Mouse (Mus musculus) frontal cortex, adult 2 months (tissue): Measurements from ENCODE around the gene Lingo1. TPM values are rescaled to one million over a fixed set of nuclear protein-coding genes. Genes with fewer than 3 reads are reported as not detected.
A peak's percentile ranks its signal among the peaks of the same experiment; 100 is the strongest.

Source experiments
- DNase-seq, 2 experiments: peaks; one replicate each; pipeline ENCODE4 v3.0.0; 2022; ENCODE audit warnings: low spot score in 1 of 2; ENCODE audit errors: extremely low spot score in 1 of 2
- polyA plus RNA-seq: library from polyadenylated mRNA; depleted of rRNA; stranded (reverse); fragments of >200 nt; gene quantifications from 2 replicates; pipeline ENCODE4 v1.2.3, GENCODE M21; 2012

The Lingo1 gene
- polyA plus RNA-seq, 1 experiment = 299 TPM

DNA sequence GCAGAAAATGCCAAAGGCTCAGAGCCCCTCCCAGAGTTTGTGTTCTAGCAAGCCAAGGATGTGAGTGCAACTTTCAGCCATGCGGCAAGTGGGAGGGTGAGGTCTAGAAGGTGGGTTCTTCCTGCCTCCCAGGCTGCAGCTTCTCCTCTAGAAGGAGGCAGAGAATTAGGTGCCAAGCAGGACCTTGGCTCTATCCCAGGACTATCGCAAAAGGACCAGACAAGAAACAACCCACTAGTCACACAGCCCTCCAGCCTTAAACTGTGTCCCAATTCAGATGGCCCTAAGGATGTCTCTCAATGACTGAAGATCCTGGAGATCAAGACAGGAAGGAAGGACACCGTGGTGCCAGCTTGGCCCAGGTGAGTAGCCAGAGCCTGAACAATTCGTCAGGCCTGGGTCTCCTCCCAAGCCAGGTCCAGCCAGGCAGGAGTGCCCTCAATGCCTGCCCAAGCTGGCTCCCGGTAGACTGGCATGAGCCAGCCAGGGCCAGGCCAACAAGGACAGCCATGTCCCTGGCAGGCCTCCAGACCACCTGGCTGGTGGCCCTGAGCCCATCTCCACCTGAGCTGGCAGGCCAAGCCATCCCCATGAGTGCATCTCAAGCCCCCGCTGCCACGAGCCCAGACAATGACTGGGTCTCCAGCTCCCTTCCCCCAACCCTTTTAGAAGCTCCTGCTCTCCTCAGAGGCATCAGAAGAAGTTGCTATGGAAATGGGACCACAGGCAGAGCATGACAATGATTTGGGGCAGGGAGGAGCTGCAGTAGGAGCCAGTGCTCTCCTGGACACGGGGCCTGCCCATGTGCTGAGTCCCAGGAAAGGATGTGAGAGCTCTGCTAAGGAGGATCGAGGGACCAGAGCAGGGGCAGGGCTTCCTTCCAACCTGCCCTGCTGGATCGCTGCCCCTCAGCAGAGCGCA lies 19.1 kb downstream of the Lingo1 start:
- DNase-seq = no peak

DNA sequence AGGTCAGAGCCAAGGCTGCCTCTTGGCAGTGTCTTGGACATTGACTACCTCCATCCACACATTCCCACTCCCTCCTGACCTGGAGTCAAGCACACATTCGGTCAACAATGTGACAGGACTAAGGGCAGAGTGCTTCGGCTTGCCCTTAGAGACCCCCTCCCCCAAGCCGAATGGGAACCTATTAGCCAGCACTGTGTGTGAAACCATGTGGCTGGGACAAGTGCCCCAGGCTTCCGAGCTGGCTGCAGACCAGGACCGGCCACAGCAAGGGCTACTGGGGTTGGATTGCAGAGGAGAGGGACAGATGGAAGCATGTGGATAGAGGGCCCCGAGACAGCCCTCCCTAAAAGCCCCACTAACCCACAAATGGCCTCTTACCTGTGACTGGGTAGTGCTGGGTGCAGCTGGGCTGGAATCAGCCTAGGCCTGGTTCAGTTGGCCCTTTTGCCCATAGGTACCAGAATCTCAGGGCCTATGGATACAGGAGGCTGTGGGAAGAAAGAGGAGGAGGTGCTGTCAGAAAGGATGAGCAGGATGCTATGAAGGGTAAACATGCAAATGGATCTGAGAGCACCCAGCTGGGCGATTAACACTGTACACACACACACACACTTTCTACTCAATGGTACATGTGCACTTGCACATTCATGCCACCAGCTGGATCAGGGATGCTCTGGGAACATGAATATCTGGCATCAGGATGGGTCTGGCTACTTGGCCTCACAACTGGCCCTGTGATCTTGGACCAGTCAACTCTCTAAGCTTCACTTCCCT lies 20.9 kb downstream of the Lingo1 start:
- DNase-seq = no peak

DNA sequence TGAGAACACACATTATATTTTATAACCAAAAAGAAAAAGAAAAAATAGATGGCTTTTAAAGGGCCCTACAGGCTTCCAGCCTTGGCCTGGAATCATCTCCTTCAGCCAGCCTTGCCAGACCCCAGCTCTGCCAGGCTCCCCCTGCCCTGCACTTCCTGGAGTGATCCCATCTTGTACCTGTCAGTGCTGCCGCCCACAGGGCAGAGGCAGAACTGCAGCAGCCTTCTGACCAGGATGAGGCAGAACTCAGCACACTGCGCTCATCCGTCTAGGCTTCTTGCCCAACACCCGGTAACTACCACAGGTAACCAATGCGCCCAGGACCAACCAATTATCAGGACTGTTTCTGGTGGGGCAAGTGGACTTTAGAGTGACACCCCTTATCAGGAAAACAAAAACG lies 22.0 kb downstream of the Lingo1 start:
- peak in 1 of 2 experiments; percentile 74 for DNase-seq

DNA sequence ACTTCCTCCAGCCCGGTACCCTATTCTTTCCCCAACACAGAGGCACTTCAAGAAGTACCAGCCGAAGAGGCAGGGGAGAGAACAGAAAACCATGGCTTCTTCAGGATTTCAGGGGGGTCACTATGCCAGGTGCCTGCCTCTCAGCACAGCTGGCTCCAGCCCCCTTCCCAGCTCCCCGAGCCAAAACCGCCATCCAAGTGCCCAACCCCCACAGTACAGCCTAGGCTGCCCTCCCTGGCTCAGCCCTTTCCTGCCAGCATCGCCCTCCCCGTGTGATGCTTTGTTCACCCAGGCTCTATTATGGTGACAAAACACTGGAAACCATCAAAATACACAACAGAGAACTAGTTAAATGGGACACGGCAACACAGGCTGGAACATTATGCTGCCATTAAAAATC lies 22.6 kb downstream of the Lingo1 start:
- no peak for DNase-seq

DNA sequence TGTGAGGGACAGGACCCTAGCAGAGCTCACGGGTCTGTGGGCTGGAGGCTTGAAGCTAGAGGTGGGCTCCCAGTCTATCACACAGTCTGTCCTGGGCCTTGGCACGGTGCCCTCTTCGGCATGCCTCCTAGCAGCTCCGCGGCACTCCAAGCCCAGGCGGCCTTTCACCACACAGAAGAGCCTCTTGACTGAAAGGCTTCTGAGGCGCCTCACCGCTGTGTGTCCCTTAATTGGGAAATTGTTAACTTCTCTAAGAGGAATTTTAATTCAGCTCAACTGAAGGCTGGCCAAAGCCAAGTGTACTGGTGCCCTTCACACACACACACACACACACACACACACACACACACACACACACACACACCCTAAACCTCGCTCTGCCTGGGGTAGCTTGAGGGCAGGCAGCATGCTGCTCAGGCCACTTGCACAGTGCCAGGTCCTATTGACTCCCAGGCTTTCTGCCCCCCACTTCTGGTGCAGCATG lies 28.6 kb downstream of the Lingo1 start:
- no peak for DNase-seq

DNA sequence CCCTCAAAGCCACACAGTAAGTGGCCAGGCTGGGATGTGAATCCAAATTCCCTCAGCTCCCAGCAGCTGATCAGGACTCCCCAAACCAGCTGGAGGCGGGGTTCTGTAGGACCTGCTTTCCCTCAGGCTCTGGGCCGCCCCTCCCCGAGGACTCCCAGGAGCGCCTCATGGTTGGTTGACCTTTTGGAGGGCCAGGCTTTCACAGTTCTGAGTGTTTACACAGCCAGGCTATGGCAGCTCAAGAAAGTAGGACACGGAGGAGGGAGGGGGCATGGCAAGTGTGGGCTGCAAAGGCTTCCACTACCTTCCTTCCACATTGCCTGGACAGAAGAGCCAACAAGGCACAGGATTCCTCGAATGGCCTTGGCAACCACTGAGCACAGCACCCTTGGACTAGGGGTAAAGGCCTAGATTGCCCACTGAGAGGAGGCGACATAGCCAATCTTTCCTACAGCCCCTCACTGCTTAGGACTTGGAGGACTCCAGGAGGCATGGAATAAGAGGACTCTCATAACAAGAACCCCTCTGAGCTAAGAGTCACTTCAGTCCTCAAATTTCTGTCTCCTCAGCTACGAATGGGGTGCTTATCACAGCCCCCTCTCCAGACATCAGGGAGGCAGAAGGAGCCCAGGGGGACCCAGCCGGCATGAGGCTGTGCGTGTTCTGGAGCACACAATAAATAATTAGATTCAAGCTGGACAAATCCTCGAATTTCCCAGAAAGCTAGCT lies 29.5 kb downstream of the Lingo1 start:
- no peak for DNase-seq

DNA sequence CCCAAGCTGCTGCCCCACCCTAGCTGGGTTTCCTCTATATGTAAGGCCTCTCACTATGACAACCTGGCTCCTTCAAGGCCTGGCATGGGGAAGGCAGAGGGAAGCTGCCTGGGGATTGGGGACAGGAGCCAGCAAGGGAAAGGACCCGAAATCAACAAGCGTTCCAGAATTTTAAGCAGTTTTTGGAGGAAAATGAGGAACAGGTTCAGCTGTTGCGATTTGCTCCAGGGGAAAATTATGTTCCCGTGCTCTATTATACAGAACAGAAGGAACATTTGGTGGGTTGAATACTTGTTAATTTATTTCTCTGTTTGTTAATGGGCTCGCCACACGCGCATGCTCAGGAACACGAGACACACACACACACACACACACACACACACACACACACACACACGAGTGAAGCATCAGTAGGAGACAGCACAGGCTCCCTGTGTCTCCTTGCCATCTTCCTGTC lies 34.1 kb downstream of the Lingo1 start:
- DNase-seq = no peak

DNA sequence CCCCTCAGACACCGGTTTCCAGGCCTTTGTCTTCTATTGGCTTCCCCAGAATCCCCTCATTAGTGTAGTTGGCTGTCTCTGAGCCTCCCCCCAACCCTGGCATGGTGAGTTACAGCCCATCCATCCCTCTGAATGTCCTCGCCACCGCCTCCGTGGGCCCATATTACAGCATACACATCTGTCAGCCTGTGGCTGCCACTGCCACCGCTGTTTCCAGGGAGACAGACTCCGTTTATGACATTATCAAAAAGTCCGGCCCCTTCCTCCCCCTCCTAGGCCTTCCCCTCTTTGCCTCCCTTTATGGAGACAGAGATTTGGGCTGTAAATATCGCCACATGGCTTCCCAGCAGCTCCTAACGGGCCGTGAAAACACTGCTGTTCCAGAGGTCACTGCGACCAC lies 38.5 kb downstream of the Lingo1 start:
- DNase-seq = no peak

DNA sequence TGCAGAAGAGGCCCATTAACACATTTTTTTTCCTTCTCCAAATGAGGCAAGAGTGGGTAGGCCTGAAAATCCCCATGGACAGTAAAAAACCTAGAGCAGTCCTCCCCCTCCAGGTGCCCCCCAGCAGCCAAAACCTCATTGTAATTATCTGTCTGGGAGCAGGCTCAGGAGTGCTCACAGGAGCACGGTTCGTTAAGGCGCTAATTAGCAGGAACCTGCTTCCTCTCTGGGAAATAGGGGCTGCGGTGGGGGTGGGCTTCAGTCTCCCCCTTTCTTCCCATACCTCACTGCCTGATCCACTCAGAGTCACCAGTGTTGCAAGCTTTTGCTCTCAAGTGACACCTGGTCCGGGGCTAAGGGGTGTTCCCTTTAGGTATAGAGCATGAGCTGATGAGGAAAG lies 41.1 kb downstream of the Lingo1 start:
- no peak for DNase-seq

DNA sequence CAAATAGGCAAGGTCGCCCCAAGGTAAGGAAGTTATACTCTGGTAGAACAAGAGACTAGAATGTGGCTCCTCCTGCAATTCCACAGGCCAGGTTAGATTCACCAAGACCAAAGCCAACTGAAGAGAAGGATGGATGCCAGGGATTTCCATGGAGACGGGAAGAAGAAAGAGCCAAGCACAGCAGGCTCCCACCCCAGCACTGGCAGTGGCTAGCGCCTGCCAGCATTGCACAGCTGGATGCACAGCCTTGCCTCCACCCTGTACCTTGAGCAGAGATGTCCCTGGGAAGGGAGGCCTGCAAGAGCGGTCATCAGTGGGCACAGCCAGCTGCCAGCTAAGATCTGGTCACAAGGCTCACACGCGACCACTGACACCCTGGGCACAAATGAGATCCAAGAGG lies 42.9 kb downstream of the Lingo1 start:
- no peak for DNase-seq

DNA sequence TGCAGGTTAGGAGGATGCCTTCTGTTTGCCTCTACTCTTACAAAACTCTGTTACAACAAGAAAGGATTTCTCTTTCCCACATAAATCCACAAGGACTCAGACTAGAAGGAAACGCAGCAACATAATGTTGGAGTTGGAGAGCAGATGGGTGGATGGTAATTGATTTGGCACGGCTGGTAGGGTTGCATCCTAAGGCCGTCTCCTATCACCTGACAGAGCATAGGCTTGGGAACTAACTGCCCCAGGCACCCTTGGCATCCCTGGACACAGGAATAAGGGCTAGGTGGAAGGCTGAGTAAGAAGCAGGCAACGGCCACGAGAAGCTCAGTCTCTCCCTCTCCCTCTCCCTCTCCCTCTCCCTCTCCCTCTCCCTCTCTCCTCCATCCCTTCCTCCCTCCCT lies 48.2 kb downstream of the Lingo1 start:
- DNase-seq = no peak

DNA sequence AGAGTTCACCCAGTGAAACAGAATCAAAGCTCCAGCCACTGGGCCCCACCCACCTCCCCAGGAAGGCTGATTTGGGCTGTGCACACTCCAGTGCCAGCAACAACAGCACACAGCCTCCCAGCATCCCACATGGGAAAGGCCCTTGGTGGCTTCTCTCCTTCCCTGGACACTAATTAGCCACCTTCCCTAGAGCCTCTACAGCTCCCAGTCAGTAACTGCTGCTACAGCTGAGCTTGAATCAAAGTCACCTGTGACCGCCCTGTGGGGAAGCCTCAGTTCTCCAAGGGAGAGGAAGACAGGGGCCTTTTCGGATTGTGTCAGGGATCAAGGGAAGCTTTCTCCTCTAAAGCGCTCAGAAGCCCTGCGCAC lies 49.4 kb downstream of the Lingo1 start:
- no peak for DNase-seq

DNA sequence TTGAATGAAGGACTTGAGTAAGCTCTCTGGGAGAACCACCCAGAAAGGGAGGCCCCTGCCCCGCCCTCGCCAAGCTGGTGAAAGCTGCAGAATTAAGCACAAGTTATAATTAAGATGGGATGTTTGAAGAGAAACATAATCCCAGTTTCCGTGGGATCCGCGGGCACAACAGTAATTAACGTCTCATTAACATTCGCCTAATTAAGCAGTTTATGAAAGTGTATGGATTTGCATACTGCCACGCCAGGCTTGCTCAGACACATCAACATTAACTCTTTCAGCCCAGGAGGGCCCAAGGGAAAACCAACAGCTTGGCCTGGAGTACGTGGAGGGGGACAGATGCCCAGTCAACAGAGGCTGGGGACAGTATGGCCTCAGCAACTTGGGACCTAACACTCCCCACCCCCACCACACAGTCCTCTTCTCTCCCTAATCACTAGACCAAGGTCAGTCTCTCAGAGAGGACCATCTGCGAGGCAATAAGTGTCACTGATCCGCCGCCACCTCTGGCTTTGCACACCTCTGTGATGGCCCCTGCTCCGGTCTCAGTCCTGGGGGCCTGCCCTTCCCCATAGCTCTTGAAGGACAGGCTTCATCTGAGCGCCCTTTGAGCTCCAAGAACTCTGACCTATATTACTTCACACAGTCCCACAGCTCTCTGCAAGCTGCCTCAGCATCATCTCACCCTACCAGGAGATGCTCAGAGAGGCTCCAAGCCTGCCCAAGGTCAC lies 49.9 kb downstream of the Lingo1 start:
- no peak for DNase-seq

DNA sequence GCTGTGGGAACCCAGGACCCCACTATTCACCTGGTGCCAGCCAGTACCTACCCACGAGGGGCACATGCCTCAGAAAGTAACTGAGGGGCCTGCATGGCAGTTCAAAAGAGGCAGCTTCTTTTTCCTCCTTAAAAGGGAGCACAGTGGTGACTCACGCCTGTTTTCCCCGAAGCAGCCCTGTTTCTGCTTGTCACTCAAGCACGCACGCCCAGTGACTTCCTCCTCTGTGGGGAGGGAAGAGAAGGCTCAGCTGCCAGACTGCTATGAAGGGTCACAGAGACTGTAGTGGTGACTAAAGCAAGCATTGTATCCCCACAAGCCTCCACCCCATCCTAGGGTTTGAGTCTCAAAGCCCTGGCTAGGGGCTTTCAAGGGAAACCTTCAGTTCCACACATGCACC lies 51.9 kb downstream of the Lingo1 start:
- peak in 1 of 2 experiments; percentile 57 for DNase-seq

DNA sequence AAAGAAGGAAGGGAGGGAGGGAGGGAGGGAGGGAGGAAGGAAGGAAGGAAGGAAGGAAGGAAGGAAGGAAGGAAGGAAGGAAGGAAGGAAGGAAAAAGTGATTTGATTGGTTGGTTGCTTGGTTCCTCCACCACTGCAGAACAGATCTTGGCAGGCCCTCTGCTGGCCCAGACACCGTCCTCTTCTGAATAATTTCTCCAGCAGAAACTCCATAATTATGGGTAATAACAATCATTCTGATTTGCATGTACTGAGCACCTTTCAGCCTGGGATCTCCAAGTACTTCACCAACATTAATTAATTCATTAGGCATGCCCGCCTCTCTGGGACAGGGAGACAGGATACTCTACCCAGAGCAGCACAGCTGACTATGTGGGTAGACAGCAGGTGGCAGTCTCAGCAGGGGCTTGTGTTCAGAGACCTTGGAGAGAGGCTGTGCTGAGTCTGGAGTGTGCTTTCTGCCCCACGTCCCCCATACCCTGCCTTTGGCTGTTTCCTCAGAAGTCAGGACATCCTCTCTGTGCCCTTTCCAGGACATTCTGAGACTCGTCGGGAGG lies 57.0 kb downstream of the Lingo1 start:
- DNase-seq = no peak

DNA sequence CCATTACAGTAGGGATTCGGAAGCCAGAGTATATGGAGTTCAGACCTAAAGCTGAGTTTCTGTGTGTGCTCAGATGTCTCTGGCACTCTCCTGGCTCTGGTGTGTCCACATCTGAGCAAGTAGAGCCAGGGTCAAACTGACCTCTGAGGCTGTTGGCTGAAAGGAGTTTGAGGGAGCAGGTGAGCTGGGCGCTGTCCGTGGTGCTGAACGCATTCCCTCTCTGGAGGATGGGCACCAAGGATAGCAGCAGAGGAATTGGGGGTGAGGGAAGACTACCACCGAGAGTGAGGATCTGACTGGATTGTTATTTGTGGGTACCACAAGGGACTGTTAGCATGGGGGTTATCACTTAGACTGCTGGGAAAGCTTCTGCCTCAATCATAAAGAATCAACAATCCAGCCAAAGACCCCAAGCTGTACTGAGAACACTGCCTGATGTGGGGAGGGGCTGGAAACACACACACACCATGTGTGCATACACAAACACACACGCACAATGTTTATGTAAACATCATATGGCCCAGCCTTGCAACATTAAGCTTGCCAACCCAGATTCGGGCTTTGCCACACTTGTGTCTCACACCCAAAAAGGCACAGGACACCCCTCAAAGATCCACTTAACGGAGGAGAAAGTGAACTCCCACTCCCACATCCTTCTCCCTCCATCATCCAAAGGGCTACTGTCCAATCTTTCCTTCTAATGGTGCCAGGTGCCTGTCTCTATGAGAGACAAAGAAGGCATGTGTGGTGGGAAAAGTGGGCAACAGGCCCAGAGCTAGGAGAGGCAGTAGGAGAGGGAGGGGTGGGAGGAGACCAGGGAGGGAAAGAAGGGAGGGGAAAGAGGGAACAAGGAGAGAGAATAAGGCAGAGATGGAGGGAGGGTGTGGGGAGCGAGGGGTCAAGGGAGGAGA lies 57.8 kb downstream of the Lingo1 start:
- peak in 1 of 2 experiments; percentile 66 for DNase-seq

DNA sequence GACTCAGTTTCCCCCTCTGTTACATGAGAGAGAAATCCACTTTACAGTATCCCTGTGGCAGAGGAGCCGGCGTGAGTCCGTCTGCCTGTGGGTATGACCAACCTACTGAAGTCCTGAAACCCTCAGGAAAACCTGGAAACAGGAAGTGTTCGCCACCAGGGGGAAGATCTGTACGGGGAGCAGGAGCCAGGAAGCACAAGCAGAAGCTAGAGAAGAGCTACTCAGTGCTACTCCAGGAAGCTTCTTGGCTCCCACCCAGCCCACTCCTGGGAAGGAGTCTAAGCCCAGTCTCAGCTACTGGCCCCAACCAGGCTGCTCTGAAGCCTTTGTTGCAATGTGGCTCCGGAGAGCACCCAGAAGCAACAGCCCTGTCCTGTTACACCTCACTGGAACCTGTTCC lies 61.9 kb downstream of the Lingo1 start:
- DNase-seq = no peak

DNA sequence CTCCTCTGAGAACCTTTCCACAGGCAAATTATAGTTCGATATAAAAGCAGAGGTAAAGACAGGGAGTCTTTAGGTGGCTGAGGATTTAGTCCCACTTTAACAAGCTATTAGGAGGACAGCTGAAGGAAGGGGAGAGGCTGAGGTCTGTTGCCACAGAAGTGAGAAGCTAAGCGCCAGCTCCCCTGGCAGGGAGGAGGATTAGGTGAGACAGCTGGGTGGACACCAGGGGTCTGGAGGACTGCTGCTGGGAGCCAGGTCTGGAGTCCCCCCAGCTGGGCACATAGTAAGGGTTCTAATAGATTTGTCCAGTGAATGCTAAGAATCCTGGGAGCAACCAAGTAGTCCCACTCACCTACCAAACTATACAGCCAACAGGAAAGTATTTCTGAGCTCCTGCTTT lies 65.3 kb downstream of the Lingo1 start:
- no peak for DNase-seq

DNA sequence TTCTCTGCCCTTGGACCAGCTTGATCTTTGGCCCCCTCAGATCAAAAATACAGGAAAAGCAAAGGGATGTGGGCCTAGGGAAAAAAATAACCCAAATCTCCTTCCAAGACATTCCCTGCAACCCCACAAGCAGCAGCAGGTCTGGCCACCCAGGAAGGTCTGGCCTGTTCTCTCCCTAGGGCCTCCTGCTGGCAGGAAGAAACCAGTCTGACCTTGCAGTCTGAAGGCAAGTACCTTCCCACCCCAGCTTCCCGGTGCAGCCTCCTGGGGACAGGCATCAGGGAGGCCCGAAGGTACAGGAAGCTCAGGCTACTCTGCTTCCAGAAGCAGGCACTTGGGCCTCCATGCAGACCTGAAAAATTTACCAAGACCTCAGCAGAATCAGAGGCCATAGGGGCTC lies 67.1 kb downstream of the Lingo1 start:
- DNase-seq = no peak
